Mouse (Mus musculus) liver, postnatal 0 days (tissue): ENCODE measurements at regions not wholly inside any gene's neighbourhood (a gene's known extent, or its start where the extent isn't known, plus 50 kb on each side); places are given as distances from the start of the nearest gene placed in this dataset.

ENCODE experiments used
- CTCF ChIP-seq: sonication (generic); IDR thresholded peaks from 2 replicates; pipeline ENCODE4 v1.5.1; 2016; ENCODE audit warnings: antibody characterized with exemption, low read depth
- EP300 ChIP-seq: IDR thresholded peaks from 2 replicates; pipeline ENCODE4 v1.6.1; 2016; ENCODE audit warnings: antibody characterized with exemption, low read depth, mild to moderate bottlenecking

DNA sequence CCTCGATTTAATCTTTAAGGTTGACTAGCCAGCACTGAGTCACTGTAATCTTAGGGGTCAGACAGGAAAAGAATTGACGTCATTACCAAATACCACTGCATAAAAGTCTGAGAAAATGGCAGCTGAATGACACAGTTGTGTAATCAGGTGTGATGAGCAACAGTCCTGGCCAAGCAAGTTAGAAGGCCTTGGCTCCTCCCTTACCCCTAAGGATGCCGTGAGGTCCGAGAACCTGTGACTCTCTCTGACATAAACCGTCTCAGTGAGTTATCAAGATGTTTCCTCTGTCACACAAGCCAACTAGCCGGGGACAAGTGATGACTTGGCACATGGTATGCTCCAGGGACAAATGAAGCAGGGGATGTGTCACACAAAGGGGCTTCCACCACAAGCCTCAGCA lies 101.5 kb upstream of the Gm37988 start:
- no peak for TF ChIP-seq CTCF
- TF ChIP-seq EP300, result no peak
